Mouse (Mus musculus) thymus, postnatal 0 days (tissue): ENCODE data around the gene Rbms2. TPM values are rescaled to one million over a fixed set of nuclear protein-coding genes. Genes with fewer than 3 reads are reported as not detected.
"Not testable (repeated sequence)": the region's sequence is repeated elsewhere in the genome, so short reads cannot be mapped to it uniquely, and the experiment has no call there.

Experiments used
- DNase-seq: peaks from one replicate; pipeline ENCODE4 v3.0.0-alpha.2; 2015; ENCODE audit warnings: low spot score
- microRNA counts: library from miRNA; unstranded; fragments of <30 nt; microRNA quantifications from one replicate; lab custom pipeline; 2015
- microRNA-seq: library from miRNA; unstranded; fragments of <30 nt; microRNA quantifications from one replicate; pipeline ENCODE4, GENCODE M21; 2016; ENCODE audit warnings: borderline number of aligned reads
- polyA plus RNA-seq: library from polyadenylated mRNA; unstranded; fragments of >200 nt; fragmentation: Nextera tagmentation; extraction: Ambion mirVana; gene quantifications from 2 replicates; pipeline ENCODE4 v1.2.1, GENCODE M21; 2015

Gene Rbms2
- polyA plus RNA-seq, 1 experiment from 2014 or later: 14.1 TPM

- peak; percentile 78 for DNase-seq
These were observed 87.3 kb downstream of the Rbms2 start for GRCm38 (mm10) chr10:128092506-128093495.

GRCm38 (mm10) chr10:128091564-128092505 is 88.3 kb downstream of the Rbms2 start, which contains the start of gene Baz2a:
TSS of gene Baz2a (plus strand) at chr10:128091577.
- DNase-seq: peak; percentile 88

- DNase-seq: peak; percentile 94
These were observed 89.2 kb downstream of the Rbms2 start for GRCm38 (mm10) chr10:128090651-128091563.

- DNase-seq: no peak
These were observed 90.3 kb downstream of the Rbms2 start for GRCm38 (mm10) chr10:128089842-128090241.

GRCm38 (mm10) chr10:128088181-128088580 is 91.9 kb downstream of the Rbms2 start:
- no peak for DNase-seq

GRCm38 (mm10) chr10:128087216-128087615 is 92.9 kb downstream of the Rbms2 start:
- DNase-seq: not testable (repeated sequence)

- DNase-seq: peak; percentile 58
These were observed 93.7 kb downstream of the Rbms2 start for GRCm38 (mm10) chr10:128086391-128086790.

- no peak for DNase-seq
These were observed 95.9 kb downstream of the Rbms2 start for GRCm38 (mm10) chr10:128084160-128084559.

- no peak for DNase-seq
These were observed 96.4 kb downstream of the Rbms2 start for GRCm38 (mm10) chr10:128083688-128084087.

- DNase-seq: peak; percentile 100
These were observed 97.1 kb downstream of the Rbms2 start, which contains the start of gene Atp5b for GRCm38 (mm10) chr10:128082880-128083421. TSS of gene Atp5b (plus strand) at chr10:128083273.

GRCm38 (mm10) chr10:128082477-128082808 is 97.7 kb downstream of the Rbms2 start:
- DNase-seq: no peak

GRCm38 (mm10) chr10:128081807-128082476 is 98.2 kb downstream of the Rbms2 start:
- DNase-seq: no peak

MicroRNA genes within 50 kb of the gene (microRNA counts, 519-probe panel; counts per million panel counts)
- microRNA mmu-miR-677 (lab: Ali Mortazavi, UCI): 473 counts per million, percentile 71 among the panel's probes with 10 or more counts

Small RNA genes lying within 50 kb of the gene (microRNA-seq; reads per million reads assigned to microRNA genes)
- gene Mir677: 47.9 reads per million, percentile 38 among the genes with 10 or more reads in this experiment

Other genes with a start within 250 kb of the Rbms2 start
- 0.16 and 0.22 TPM in 2 replicates for gene Hsd17b6, start 172.7 kb downstream of the Rbms2 start, polyA plus RNA-seq
- 89.6 and 98.8 TPM in 2 replicates for gene Prim1, start 165.1 kb downstream of the Rbms2 start, polyA plus RNA-seq
- 829 and 868 TPM in 2 replicates for gene Naca, start 144.7 kb downstream of the Rbms2 start, polyA plus RNA-seq
- gene Ptges3, start 121.3 kb downstream of the Rbms2 start, polyA plus RNA-seq: 401 and 422 TPM in 2 replicates
- 2,017 and 2,181 TPM in 2 replicates for gene Atp5b, start 97.0 kb downstream of the Rbms2 start, polyA plus RNA-seq
- gene Baz2a, start 88.7 kb downstream of the Rbms2 start, polyA plus RNA-seq: 21.5 and 27.5 TPM in 2 replicates
- 0.78 and 1.5 TPM in 2 replicates for gene Gls2, start 14.2 kb upstream of the Rbms2 start, polyA plus RNA-seq
- 15.4 and 17.1 TPM in 2 replicates for gene Spryd4, start 31.5 kb upstream of the Rbms2 start, polyA plus RNA-seq
- 0.06 TPM in 1 of 2 replicates, not detected in the other for gene Mip, start 45.5 kb upstream of the Rbms2 start, polyA plus RNA-seq
- gene Timeless, start 51.8 kb upstream of the Rbms2 start, polyA plus RNA-seq: 51.7 and 59.7 TPM in 2 replicates
- gene Apon, start 73.8 kb upstream of the Rbms2 start, polyA plus RNA-seq: 0.28 and 0.40 TPM in 2 replicates
- gene Apof, start 88.4 kb upstream of the Rbms2 start, polyA plus RNA-seq: 0.17 TPM in 1 of 2 replicates, not detected in the other
- 22.6 and 25.1 TPM in 2 replicates for gene Stat2, start 90.3 kb upstream of the Rbms2 start, polyA plus RNA-seq
- gene Il23a, start 118.5 kb upstream of the Rbms2 start, polyA plus RNA-seq: 2.5 and 3.1 TPM in 2 replicates
- gene Pan2, start 123.0 kb upstream of the Rbms2 start, polyA plus RNA-seq: 26.2 and 31.8 TPM in 2 replicates
- gene Cnpy2, start 142.2 kb upstream of the Rbms2 start, polyA plus RNA-seq: 223 and 247 TPM in 2 replicates
- 154 and 157 TPM in 2 replicates for gene Cs, start 157.4 kb upstream of the Rbms2 start, polyA plus RNA-seq
- gene Coq10a, start 188.7 kb upstream of the Rbms2 start, polyA plus RNA-seq: 17.1 and 21.8 TPM in 2 replicates
- 7.4 and 9.9 TPM in 2 replicates for gene Ankrd52, start 196.8 kb upstream of the Rbms2 start, polyA plus RNA-seq
- 0.38 and 0.44 TPM in 2 replicates for gene Slc39a5, start 220.9 kb upstream of the Rbms2 start, polyA plus RNA-seq
- gene Nabp2, start 231.2 kb upstream of the Rbms2 start, polyA plus RNA-seq: 59.0 and 68.0 TPM in 2 replicates
- 30.0 and 31.7 TPM in 2 replicates for gene Rnf41, start 231.4 kb upstream of the Rbms2 start, polyA plus RNA-seq